Mouse (Mus musculus) CH12.LX (cell line): ENCODE measurements around the gene Abi1.

Experiments
- CHD2 ChIP-seq: IDR thresholded peaks from 2 replicates; pipeline ENCODE4 v1.6.1; 2011; ENCODE audit warnings: low read length, improper control_type of control experiment
- CTCF ChIP-seq, 2 experiments: IDR thresholded peaks in 1 of 2; conservative IDR thresholded peaks in 1 of 2; 2 replicates each; pipeline ENCODE4 v1.5.1; 2011 to 2012; ENCODE audit warnings: low read depth in 2 of 2, low read length in 2 of 2, improper control_type of control experiment in 1 of 2, inconsistent platforms in 1 of 2, mild to moderate bottlenecking in 1 of 2, moderate library complexity in 1 of 2
- E2F4 ChIP-seq: IDR thresholded peaks from 2 replicates; pipeline ENCODE4 v1.6.1; 2011; ENCODE audit warnings: low read depth, low read length, improper control_type of control experiment; ENCODE audit not compliant: insufficient replicate concordance
- MEF2A ChIP-seq: IDR thresholded peaks from 2 replicates; pipeline ENCODE4 v1.6.1; 2014; ENCODE audit warnings: low read depth, mild to moderate bottlenecking, inconsistent platforms, low read length, improper control_type of control experiment, borderline replicate concordance
- PAX5 ChIP-seq: IDR thresholded peaks from 2 replicates; pipeline ENCODE4 v1.6.1; 2012; ENCODE audit warnings: low read length, inconsistent platforms, mixed read lengths
- POLR2A ChIP-seq: IDR thresholded peaks from 2 replicates; pipeline ENCODE4 v1.6.1; 2011; ENCODE audit warnings: low read depth, mild to moderate bottlenecking, improper control_type of control experiment, low read length
- POLR2AphosphoS2 ChIP-seq: IDR thresholded peaks from 2 replicates; pipeline ENCODE4 v1.6.1; 2011; ENCODE audit warnings: low read depth, low read length, improper control_type of control experiment
- UBTF ChIP-seq: IDR thresholded peaks from 2 replicates; pipeline ENCODE4 v1.6.1; 2012; ENCODE audit warnings: low read depth, mild to moderate bottlenecking, inconsistent platforms, low read length, improper control_type of control experiment, moderate library complexity
- ZC3H11A ChIP-seq: IDR thresholded peaks from 2 replicates; pipeline ENCODE4 v1.6.1; 2012; ENCODE audit warnings: low read depth, mild to moderate bottlenecking, inconsistent platforms, low read length, improper control_type of control experiment

DNA sequence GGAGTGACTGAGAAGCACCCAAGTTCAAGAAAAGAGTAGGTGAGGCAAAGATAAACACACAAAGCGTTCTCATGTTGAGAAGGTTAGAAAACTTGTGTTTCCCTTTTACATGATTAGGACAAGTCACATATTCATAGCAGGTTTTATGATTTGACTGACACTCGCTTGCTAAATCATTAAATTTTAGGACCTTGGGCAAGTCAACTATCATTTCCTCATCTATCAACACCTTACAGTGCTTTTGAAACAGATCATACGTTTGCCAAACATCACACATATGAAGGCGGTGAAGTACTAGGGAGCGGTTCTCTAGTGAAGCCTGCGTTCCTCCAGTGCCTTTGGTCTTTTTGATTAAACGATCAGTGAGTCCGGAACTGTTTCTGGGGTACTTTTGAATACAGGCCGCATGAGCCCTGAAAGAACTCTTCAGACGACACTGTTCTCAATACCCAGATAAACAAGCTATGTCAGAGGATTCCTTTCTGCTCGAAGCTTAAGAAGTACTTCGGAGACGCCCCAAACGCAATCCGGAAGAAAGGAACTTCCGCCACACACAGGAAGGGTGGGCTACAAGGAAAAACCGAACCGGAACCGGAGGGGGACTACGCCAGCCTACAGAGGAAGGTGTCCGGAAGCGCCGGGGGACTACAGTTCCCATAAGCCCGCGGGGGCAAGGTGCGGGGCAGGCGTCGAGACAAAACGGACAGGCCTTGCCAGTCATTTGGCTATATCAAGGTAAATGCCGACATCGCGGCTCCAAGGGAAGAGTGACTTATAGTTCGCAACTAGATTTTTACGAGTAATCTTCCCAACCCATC, 27.7 kb upstream of the Abi1 start, which contains the start of gene Acbd5:
- TF ChIP-seq ZC3H11A (no peak), CTCF (conservative IDR thresholded peaks at IDR 0.05 in 1 of 2, IDR thresholded peaks at IDR 0.05 in 1 of 2; ENCODE audit: low read depth in 2 of 2, low read length in 2 of 2) (no peak), MEF2A (peak; percentile 57; the same call in 1 of the 2 replicates), POLR2A (peak; percentile 89), CHD2 (peak; percentile 78; the same call in 1 of the 2 replicates), E2F4 (no peak), UBTF (no peak), PAX5 (no peak), POLR2AphosphoS2 (peak; percentile 93)
